Mouse (Mus musculus) urinary bladder, adult 2 months (tissue): ENCODE results near the gene Atp1a2. TPM values are rescaled to one million over a fixed set of nuclear protein-coding genes. Genes with fewer than 3 reads are reported as not detected.

ENCODE experiments used
- DNase-seq: peaks from one replicate; pipeline ENCODE4 v3.0.0; 2022; ENCODE audit warnings: low spot score
- polyA plus RNA-seq: library from polyadenylated mRNA; depleted of rRNA; stranded (reverse); fragments of >200 nt; gene quantifications from 2 replicates; pipeline ENCODE4 v1.2.3, GENCODE M21; 2012; rRNA removed

Atp1a2 gene
- 44.1 and 57.0 TPM in 2 replicates for polyA plus RNA-seq

DNA sequence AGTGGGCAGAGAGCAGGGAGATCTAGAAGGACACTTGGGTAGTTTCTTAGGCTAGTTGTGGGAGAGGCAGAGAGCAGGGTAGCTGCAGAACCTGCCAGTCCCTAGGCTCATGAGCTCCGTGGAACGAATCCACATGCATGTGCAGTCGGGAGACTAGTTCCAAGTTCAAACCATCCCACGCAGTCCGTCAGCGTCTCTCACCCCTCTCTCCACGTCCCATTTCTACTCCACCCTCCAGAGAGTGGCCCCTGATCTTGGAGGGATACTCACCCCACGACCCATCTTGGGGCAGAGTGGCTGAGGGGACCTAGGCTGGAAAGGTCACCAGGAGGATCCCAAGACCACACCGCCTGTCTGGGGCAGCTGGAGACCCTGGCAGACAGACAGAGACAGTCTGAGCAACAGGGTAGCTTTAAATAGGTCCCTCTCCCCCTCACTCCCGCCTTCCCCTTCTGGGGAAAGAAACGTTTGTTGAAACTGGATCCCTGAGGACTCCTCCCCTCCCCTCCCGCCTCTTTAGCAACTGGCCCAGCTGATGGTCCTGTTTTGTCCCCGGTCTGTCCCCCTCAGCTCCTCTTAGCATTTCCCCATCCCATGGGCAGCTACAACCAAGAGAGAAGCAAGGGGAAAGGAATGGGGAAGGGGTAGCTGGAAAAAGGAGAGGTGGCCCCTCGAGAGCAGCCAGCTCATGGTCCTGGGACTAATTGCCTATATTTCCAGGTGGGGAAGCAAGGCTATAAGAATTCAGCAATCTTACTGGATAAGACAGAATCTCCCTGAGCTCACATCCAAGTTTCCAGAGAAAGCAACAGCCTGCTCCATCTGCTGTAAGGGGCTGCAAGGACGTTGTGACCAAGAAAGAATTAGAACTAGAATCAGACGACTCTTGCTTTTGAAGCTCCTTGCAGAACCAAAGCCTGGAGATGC is at the start of gene Atp1a2:
Gene Atp1a2 (minus strand): TSS at position 454 of the 927 bp plus-strand sequence.
- DNase-seq, result no peak

DNA sequence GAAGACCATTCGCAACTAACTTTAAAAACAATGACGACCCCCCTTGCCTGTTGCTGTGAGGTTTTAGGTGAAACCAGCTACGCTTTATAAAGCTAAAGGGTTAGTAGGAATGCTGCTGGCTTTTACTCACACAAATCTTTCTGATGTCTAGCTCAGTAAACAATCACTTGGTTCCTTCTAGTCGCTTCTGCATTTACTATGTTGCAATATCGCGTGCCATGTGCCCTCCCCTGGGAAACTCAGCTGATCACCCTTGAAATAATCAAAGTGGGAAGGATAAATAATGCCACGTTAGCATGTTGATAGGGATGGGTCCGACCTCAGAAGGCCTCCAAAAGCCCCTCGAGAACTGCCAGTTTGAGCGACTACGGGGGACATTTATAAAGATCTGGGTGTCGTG is 49.5 kb upstream of the Atp1a2 start:
- no peak for DNase-seq

DNA sequence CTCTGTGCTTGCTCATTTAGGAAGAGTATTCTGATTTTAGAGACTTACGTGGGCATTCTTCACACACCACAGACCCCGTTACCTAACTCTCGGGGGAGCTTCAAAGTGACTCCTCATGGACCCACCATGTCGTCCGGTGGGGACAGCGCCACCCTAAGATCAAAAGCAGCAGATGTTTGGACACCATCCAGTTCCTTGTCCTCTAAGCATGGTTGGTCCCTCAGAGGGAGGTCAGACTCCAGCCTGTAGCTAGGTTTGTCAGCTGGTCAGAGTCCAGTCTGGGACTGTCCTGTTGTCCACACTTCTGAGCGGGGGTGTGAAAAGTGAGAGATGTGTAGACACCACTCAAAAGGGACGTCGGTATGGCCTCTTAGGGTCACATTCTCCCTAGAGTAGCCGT is 48.8 kb upstream of the Atp1a2 start:
- DNase-seq, result no peak

DNA sequence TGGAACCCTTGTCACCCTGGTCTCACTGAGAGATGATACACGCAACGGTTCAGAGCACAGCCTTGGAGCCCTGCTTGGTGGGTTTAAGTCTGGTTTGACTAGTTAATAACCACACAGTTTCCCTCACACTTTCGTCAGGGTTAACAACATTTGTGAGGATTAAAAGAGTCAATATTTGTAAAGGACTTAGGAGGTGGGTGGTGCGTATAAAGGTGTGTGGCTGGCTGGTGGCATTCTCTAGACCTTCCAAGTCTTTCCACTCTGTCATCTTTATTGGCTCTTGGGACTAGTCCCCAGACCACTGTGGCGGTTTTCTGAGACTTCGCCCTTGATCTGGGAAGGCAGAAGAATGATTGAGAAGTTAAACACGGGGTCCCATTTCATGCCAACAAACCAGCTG is 47.0 kb upstream of the Atp1a2 start:
- no peak for DNase-seq

DNA sequence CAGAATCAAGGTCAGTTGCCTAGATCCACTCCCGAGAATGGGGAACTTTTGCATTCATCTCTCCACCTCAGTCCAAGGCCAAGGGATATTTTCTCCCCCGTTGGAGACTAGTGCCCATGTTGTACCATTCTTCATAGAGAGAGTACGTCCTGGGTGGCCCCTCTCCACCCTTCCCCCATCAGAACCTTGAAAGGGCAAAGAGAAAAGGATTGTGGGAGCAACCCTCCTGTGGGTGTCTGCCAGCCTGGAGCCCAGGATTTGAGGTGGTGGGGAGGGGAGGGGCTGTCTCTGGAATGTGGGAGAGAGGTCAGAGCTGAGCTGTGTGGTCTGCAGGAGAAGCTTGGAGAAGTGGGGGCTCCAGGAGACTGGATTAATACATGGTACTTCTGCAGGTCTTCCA is 46.0 kb upstream of the Atp1a2 start:
- no peak for DNase-seq

DNA sequence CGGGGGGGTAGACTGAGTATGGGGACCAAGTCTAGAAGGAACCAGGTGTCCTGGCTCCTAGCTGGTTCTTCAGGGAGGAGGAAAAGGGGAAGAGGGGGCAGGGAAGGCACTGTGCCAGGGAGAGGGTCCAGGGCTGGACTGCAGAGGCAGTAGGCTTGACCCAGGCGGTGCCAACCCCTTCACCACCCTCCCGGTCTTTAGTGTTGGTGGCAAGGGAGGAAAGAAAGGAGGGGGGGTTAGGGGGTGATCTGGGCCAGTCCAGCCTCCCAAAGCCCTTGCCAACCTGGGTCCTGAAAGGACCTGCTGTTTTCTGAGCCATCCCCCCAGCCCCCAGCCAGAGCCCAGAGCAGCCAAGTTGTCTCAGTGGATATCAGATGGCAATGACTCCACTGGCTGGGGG is 44.9 kb upstream of the Atp1a2 start:
- no peak for DNase-seq

DNA sequence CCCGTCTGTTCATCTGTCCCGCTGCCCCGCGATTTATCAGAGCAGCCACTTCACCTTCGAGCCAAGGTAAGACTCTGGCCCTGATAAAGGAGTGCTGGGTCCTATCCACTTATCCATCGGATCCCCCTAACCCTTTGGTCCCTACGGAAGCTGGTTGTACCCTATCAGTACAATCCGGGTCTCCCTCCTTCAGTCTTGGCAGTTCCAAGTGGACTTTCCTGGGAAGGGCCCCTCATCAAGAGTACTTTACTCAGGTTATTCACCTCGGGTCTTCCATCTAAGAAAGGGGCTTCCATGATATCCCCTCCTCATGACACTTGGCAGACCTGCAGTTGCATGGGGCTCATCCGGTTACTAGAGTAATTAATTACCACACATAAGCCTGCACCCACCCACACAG is 43.5 kb upstream of the Atp1a2 start:
- DNase-seq, result no peak

DNA sequence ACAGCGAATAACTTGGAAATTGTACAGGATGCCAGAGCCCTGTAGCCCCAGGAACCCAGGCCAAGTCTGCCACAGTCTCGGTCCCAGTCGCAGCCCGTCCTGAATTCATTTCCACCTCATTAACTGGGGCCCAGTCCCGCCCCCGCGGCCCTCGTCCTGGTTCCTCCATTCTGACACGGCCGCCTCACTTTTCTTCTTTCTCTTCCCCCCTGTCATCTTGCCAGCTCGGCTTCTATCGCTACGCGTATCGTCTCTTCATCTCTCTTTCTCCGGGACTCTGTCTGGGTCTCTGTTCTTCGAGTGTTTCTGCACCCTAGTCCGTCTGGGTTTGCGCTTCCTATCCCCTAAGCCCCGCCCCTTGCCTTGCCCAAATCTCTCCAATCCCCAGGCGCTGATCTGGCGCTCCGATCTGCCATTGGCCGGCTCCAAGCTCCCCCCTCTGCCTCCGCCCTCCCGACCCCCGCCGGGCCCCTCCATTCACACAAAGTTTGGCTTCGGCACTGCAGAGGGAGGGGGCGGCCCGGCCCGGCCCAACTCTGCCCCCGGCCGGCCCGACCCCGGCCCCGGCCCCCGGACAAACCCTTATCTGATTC is 43.0 kb upstream of the Atp1a2 start, which contains the start of gene Kcnj10:
Gene Kcnj10 (plus strand): TSS at position 482 of the 593 bp plus-strand sequence.
- no peak for DNase-seq

DNA sequence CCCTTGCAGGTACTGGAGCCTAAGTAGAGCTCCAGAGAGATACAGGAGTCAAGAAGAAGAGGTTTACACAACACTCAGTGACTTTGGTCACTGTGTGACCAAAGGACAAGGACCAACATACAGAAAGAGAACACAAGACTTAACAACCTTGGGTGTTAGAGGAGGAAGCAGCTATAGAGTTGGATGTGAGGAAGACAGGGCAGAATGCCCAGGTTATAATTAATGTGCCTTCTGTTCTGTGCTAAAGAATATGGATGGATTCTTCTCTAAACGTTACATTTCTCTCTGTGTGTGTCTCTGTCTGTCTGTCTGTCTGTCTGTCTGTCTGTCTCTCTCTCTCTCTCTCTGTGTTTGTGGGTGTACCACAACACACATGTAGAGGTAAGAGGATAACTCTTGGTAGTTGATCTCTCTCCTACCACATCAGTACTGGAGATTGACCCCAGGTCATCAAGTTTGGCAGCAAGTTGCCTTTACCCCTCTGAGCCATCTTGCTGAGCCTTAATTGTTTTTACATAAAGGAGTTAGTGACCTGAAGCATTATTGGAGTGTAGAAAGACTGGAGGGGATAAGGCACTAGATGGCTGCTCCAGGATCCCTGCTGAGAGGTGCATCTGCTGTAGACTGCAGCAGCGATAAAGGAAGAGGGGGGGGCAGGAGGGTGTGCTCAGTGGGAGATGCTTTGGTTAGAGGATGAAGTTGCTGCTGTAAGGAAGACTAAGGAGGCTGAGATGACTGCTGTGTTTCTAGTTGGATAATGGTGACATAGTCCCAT is 39.7 kb upstream of the Atp1a2 start:
- DNase-seq, result no peak

DNA sequence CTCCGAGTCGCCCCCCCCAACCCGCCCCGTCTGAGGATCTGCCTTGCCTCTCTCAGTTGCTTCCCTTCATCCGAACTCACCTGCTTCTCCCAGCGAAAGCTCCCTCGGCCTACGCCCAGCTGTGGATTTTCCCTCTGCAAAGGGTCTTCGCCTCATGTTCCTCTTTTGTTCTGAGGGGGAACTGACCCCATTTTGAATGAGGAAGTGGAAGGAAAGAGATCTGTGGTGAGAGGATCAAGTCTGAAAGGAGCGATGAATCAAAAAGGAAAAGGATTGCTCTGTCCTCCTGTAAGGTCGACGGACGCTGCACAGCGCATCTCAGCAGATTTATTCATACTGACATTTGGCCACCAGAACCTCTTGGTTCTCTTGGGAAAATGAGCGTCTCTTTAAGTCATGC is 37.9 kb upstream of the Atp1a2 start:
- DNase-seq, result no peak

DNA sequence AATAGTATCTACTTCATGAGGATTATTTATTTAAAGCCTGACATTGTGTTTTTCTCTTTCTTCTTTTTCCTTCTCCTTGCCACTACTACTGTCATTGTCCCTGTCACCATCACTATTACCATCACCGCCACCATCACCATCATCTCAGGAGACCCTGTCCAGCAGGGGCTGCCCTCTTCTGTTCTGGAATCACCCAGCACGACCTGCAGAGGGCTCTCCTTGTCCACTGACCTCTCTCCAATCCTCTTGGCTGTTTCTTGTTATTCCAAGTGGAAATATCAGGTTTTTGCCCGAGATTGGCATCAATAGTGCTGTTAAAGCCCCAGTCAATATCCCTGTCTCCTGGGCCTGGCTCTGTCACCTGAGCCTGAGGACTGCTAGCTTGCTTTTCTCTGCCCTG is 35.6 kb upstream of the Atp1a2 start:
- no peak for DNase-seq

DNA sequence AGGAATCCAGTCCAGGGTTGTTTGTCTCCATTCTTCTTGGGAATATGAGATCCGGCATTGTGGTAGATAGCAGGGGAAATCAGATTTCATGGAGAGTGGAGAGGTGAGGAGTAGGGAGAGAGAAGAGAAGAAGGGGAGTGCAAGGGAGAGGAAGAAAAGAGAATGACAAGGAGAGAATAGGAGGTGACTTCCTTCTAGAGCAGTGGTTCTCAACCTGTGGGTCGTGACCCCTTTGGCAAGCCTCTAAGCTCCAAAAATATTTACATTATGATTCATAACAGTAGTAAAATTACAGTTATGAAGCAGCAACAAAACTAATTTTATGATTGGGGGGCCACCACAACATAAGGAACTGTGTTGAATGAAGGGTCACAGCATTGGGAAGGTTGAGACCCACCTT is 35.1 kb upstream of the Atp1a2 start:
- no peak for DNase-seq

DNA sequence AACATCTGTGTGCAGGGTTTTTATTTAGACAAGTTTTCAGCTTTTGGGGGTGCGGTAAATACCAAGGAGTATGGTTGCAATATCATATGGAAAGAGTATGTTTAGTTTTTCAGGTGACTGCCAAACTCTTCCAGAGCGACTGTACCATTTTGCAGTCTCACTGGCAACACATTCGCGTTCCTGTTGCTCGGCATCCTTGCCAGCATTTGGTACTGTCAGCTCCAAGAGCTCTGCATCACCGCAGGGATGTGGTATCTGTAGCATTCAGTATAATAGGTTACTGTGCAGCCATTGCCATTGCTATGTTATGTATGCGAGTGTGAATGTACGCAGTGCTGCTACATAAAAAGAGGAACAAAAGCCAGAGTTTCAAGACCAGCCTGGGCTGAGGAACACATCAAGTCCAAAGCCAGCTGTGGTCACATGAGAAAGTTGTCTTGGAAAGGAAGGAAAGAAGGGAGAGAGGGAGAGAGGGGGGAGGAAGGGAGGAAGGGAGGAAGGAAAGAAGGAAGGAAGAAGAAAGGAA is 33.6 kb upstream of the Atp1a2 start:
- no peak for DNase-seq

DNA sequence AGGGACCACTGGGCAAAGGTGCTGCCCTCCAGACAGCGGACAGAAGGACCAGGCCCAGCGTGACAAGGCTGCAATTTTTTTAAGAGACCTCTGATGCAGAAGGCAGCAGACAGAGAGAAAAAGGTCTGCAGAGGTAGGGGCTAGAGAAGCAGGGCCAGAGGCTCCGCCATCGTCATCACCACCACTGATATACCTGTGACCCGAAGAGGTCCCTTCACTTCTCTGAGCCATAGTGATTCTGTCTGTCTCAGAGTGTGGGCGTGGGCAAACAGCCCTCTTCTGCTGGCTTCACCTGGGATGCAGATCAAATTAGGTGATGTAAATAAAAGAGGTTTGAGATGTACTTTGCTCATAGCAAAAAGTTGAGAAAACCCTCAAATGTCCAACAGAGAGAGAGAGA is 31.8 kb upstream of the Atp1a2 start:
- no peak for DNase-seq

DNA sequence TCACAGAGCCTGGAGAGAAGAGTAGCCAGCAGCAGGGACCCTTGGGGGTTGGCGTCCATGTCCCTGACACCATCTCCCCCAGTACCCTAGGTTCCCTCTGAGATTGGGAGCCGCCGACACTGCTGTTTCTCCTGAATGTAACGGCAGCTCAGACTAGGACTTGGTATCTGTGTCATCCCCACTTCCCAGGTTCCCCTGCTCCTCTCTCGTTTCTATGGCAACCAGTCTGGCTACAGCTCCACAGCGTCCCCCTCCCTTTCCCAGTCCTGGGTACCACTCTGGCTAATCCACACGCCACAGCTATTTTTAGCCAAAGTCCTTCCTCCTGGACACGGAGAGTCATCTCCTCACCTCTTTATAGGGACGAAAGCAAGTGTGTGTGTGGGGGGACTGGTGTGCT is 31.3 kb upstream of the Atp1a2 start, which contains the start of gene Kcnj9:
Gene Kcnj9 (minus strand): TSS at position 188 of the 400 bp plus-strand sequence.
- DNase-seq, result no peak

DNA sequence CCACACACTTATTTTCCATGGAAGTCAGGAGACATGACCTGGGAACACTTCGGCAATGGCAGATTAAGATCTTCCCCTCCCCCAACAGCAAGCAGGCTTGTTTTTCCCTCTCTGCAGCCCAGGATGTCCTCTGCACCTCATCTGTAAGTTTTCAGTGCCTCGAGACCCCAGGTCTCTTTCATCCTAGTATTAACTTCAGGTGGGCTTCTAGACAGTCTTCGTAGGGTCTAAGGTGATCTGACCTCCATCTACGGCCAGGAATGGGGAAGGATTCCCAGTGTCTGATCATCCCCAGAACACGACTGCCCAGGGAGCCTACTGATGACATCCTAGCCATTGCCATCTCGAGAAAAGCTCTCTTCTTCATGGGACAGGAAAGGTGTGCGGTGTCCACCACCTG is 30.6 kb upstream of the Atp1a2 start:
- no peak for DNase-seq

DNA sequence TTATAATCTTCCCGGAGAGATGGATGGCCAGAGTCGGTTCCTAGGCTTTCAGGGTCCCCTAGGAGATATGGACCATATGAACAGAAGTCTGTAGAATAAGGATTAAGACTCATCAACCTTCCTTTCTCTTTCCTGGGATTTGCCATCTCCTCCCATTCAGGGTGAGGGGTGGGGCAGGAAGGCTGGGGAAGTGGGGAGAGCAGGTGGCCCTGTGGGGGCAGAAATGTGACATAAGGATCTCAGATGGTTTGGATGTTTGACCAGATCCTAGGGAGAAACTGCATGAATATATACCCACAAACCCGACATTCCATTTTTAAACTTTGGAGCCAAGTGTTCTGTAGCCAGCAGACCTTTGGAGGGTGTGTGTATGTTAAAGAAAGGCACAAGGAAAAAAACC is 30.2 kb upstream of the Atp1a2 start:
- DNase-seq, result no peak

DNA sequence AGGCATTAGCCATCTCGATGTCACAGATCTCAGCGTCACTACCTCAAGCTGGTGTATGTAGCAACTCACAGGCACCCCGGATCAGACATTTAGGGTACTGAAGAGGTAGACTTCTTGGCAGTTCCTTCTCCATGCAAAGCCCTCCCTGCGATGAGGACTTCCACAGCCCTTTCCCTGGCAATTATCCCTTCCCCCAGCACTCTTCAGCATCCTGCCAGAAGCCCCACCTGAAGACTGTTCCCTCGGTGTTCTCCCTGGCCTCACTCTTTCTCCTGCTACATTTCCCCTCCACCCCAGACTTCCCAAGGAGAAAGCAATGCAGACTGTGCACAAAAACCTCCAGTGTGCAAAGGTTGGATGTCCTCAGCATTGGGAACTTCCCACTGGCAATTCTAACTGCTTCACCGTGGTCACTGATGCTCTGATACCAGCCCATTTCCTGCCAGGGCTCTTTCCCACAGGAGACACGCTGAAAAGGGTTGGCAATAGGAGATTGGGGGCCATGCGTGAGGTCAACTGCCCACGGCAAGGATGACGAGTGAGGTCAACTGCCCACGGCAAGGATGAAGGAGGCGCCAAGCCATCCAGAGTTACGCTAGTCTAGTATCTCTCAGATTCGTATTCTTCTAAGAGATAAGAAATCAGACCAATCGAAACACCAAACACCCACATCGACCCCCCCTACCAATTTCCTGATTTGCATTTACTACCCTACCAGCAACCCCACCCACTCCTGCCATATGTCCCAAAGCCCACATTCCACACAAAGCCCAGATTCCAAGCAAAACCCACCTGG is 29.5 kb upstream of the Atp1a2 start:
- DNase-seq, result no peak

DNA sequence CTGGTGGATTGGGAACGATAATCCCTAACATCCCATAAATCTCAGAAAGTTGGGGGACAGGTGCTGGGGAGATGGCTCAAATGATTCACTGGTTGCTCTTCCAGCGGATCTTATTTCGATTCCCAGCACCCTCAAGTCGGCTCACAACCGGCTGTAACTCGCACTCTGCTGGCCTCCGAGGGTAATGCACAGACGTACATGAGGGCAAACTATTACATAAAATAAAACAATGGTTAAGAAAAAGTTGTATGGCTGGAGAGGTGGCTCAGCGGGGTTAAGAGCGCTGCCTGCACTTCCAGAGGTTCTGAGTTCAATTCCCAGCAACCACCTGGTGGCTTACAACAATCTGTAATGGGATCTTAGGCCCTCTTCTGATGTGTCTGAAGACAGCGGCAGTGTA is 28.8 kb upstream of the Atp1a2 start:
- no peak for DNase-seq

DNA sequence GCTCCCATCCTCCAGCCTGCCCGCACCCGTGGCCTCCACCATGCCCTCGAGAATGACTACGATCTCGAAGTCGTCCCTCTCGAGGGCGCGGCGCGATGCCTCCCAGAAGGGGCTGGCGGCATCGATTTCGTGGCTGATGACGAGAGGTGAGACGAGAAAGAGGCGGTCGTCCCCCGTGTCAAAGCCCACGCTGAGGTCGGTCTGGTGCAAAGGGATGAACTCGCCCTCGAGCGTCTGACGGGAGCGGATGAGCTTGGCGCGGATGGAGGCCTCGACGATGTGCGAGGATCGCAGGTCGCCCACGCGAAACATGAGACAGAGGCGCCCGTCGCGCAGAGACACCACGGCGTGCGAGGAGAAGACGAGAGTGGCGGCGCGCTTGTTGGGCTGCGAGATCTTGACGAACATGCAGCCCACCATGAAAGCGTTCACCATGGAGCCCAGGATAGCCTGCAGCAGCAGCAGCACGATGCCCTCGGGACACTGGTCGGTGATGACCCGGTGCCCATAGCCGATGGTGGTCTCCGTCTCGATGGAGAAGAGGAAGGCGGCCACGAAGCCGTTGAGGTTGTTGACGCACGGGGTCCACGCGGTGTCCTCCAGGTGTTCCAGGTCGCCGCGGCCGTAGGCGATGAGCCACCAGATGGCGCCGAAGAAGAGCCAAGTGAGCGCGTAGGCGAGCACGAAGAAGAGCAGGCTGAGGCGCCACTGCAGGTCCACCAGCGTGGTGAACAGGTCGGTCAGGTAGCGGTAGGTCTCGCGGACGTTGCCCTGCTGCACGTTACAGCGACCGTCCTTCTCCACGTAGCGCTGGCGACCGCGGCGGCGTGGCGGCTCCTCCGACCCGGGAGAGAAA is 28.0 kb upstream of the Atp1a2 start:
- DNase-seq, result peak; percentile 68
